Mouse (Mus musculus): ENCODE data around the gene Dennd1a.

Gene Dennd1a

GRCm38 (mm10) chr2:37774571-37774970, 512.6 kb downstream of the Dennd1a start:
- DNase-seq (ENCODE audit: low read depth) = peak; percentile 27

DNA sequence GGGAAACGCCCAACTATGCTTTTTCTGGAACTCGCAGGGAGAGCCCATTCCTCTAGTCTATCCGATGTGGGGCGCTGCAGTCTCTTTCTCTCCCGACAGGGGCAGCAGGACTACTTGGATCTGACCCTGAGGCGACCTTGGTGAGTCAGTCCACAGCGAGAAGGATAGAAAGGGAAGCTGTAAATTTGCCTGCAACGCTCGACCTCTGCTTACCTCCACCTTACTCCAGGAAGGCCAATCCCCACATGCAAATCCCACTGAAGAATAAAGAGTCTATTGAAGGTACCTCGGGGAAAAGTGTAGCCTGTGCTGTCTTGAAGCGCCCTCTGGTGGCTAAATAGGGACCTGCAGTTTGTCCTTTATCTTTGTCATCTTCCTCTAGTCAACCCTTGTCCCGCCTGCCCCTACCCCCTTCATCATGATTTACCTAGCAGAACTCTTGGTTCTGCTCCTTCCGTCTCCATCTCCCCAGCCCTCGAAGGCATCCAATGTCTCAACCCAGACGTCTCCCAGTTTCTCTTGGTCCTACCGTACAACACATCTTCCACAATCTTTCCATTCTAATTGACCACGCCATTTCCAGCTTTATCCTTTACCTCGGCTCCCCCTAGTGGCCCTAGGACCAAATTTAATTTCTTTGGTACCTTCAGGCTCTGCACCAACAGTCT, 515.4 kb downstream of the Dennd1a start:
- peak; percentile 91 for DNase-seq (ENCODE audit: low read depth)

DNA sequence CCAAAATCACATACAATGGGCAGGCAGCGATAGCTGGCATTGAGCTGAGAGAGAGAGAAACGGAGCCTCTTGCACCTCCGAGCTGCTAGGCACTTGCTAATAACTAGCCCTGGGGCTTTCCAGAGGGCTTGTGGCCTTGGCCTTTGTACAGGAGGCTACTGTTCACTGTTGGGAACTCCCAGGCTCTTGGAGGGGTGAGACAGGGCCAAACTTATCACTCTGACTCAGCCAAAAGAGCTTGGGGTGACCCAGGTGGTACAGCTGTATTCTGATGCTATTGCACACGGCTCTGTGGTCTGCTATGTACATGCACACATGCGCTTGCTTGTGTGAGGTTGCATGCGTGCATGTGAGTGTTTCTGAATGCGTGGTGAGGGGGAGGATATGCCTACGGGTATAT, 517.4 kb downstream of the Dennd1a start:
- DNase-seq (ENCODE audit: low read depth) = no peak

DNA sequence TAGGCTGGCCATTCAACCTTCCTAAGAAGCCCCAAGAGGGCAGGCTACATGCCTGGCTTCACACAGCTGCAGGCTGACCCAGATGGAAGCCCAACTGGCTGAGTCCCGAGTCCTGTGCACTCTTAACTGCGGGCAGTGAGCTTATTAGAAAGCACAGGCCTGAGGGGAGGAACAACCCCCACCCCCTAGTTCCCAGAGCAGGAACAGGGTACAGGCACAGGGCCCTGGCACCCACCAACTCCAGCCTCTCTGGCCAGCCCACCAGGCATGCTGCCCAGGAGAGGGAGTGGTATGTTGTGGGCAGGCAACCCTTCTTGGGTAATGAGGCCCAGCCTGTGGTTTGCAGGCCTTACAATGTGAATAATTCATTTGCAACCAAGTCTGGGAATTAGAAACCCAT, 518.3 kb downstream of the Dennd1a start:
- no peak for DNase-seq (ENCODE audit: low read depth)

GRCm38 (mm10) chr2:37767739-37768138, 519.5 kb downstream of the Dennd1a start:
- no peak for DNase-seq (ENCODE audit: low read depth)

- no peak for DNase-seq (ENCODE audit: low read depth)
These were observed 520.1 kb downstream of the Dennd1a start for GRCm38 (mm10) chr2:37767080-37767547.

GRCm38 (mm10) chr2:37766027-37766761, 521.0 kb downstream of the Dennd1a start:
- DNase-seq (ENCODE audit: low read depth) = no peak

DNA sequence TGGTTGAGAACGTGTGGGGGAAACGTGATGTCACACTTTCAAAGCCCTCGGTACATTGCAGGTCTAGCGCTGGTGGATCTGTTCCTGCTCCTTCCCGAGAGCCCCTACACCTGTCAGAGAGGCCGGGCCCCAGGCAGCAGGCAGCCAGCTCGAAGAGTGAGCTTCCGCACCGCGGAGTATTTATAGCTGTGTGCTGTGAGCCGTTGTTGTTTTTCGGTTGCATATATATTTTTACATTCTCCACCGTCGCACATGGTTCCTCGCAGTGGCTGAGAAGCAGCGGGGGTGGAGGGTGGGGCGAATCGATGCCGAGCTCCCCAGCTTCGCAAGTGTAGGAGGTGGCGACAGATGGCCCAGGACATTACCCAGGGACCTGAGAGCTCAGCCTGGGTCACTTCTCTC, 522.1 kb downstream of the Dennd1a start:
- no peak for DNase-seq (ENCODE audit: low read depth)

DNA sequence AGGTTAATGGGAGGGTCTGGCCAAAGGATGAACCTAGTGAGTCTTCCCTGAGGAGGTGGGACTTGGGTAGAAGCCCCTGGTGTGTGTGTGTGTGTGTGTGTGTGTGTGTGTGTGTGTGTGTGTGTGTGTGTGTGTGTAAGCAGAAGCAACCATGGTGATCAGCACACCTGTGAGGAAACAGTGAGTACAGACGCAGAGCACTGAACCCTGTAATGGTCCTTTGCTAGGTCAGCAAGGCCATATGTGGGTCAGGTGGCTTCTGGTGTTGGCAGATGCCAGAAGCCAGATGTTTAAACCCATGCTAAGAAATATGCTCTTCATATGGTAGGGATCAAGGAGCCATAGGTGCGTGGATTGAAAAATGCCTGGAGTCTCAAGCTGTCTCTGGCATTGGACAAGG, 522.7 kb downstream of the Dennd1a start:
- no peak for DNase-seq (ENCODE audit: low read depth)

DNA sequence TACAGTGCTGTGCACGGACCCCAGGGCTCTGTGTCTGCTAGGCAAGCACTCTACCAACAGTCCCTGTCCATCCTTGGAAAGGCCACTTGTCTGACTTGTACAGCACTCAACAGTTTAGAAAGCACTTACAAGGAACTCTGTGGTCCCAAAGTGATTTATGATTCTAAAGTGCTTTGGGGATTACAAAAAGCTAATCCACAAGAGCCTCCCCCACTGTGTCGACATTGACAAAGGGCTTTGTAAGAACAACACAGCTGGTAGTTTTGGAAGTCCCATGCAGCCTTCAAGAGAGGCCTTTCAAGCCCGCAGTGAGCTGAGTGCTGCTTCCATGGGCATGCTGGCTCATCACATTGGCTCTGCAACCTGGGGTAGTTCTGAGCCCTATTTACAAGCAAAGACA, 523.6 kb downstream of the Dennd1a start:
- no peak for DNase-seq (ENCODE audit: low read depth)

DNA sequence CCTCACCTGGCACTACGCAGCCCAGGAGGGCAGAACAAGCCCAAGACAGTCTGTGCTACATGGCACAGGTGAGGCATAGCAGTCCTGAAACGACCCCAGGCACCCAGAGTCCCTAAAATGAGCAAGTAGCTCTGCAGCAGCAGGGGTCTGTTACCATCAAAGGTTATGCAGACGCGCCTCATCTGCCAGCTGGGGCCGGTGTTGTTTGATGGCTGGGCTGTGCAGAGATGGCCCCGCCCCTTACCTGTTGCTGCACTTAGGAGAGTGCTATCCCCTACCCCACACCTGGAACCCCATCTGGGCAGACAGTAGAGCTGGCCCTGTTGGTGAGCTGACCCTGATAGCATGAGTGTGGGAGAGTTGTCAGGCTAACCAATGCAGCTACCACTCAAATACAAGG, 526.6 kb downstream of the Dennd1a start:
- no peak for DNase-seq (ENCODE audit: low read depth)

- no peak for DNase-seq (ENCODE audit: low read depth)
These were observed 528.7 kb downstream of the Dennd1a start for GRCm38 (mm10) chr2:37758343-37759015.

DNA sequence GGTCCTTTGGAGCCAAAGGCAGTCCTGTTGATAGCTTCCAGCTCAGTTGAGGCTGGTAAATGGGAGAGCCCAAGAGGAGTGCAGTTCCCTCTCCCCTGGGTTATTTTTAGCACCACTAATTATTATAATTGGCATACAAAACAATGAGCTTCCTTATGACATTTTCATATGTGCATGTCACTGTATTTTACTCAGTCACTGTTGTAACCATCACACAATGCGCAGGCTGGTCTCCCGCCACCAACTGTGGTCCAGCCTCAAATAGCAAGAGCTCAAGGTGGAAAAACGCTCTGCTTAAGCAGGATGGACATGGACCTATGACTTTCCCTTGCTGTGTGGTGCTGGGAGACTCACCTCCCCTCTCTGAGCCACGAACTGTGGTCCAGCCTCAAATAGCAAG, 529.4 kb downstream of the Dennd1a start:
- no peak for DNase-seq (ENCODE audit: low read depth)

DNA sequence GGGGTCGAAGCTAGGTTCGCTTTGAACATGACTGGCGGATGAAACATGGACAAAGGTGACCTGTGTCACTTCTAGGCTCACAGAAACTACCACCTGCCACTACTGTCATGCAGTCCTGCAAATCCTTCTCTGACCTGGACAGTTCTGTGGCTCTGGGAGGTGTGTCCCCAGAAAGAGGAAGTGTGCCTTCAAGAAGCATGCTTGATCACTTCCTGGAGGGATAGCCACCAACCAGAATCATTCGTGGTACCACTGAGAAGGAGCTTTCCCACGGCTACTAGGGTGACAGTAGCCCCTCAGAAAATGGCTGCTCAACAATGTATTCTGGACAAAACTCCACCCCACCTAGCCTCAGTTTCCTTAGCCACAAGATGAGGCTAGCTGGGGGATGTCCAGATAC, 530.2 kb downstream of the Dennd1a start:
- DNase-seq (ENCODE audit: low read depth) = peak; percentile 66

- no peak for DNase-seq (ENCODE audit: low read depth)
These were observed 530.8 kb downstream of the Dennd1a start for GRCm38 (mm10) chr2:37756220-37756930.

DNA sequence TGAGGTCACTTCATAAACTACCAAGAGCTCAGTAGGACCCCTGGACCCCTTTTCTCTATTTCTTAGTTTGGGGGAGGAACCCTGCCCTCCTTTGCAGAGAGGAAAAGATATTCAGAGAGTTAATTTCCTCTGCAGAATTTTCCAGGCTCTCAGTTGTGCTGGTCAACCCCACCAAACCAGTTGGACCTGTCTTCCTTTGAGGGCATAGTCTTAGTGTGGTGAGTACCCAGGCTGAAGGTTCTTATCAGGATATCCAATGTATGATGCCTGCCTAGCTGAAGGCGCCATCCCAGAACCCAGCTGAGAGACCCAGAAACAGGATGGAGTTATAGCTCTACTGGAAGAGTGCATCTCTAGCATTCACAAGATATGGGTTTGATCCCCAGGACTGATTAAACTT, 536.1 kb downstream of the Dennd1a start:
- DNase-seq (ENCODE audit: low read depth) = no peak

DNA sequence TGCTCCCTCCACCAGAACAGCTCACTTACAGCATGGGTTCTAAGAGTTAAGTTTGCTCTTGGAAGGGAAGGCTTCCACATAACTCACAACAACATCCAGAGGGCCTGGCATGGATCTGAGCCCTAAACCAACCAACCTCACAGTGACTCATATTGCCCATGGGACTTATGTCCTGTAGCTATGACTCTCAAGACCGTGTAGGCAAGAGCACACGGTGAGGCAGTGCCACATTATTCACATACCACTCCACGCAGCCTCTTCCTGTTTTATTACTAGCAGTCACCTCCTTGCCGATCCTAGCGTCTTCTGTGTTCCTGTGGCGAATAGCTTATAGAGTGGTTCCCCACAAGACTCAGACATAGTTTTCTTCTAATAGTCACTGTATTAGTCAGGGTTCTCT, 537.9 kb downstream of the Dennd1a start:
- DNase-seq (ENCODE audit: low read depth) = peak; percentile 46

Data from 416B (cell line).